Mouse (Mus musculus) lung, adult 2 months (tissue): ENCODE results near the gene Gm29609.

Source experiments
- CTCF ChIP-seq: fragments of 200-500 bp; IDR thresholded peaks from 2 replicates; pipeline ENCODE4 v1.5.1; 2011; ENCODE audit warnings: mild to moderate bottlenecking, low read length, control low read depth; ENCODE audit not compliant: insufficient read depth
- POLR2A ChIP-seq: fragments of 200-500 bp; IDR thresholded peaks from 2 replicates; pipeline ENCODE4 v1.6.1; 2011; ENCODE audit warnings: low read depth, mild to moderate bottlenecking, control low read depth, low read length, borderline replicate concordance; ENCODE audit errors: extremely low read depth

GRCm38 (mm10) chr5:31179766-31180630 lies at the start of gene Gm29609, which contains the start of gene Gtf3c2:
- no peak for TF ChIP-seq CTCF
- TF ChIP-seq POLR2A: peak; percentile 93; the same call in 1 of the 2 replicates
